Mouse (Mus musculus) stomach, embryonic 16.5 days (tissue): ENCODE data around the gene Ccdc190. TPM values are rescaled to one million over a fixed set of nuclear protein-coding genes. Genes with fewer than 3 reads are reported as not detected.
A peak's percentile ranks its signal among the peaks of the same experiment; 100 is the strongest.

ENCODE experiments used
- ATAC-seq: fragments of 200-750 bp; cut with Nextera tagmentation; 2 replicates; pipeline ENCODE4 v1.8.0; 2017; ENCODE audit warnings: moderate number of reproducible peaks, moderate TSS enrichment; ENCODE audit not compliant: insufficient read depth, low FRiP score
- H3K27ac ChIP-seq: fragments of 300-500 bp; sonication (generic); 2 replicates; pipeline ENCODE4 v1.5.1; 2014; ENCODE audit warnings: low read length
- H3K27me3 ChIP-seq: fragments of 300-500 bp; sonication (generic); 2 replicates; pipeline ENCODE4 v1.6.1; 2014; ENCODE audit warnings: low read length, control low read depth, mixed read lengths; ENCODE audit not compliant: control insufficient read depth, insufficient read depth
- H3K36me3 ChIP-seq: fragments of 300-500 bp; sonication (generic); 2 replicates; pipeline ENCODE4 v1.6.1; 2014; ENCODE audit warnings: low read length; ENCODE audit not compliant: control insufficient read depth, insufficient read depth
- H3K4me1 ChIP-seq: fragments of 300-500 bp; sonication (generic); 2 replicates; pipeline ENCODE4 v1.6.1; 2014; ENCODE audit warnings: low read length, control low read depth, mixed read lengths; ENCODE audit not compliant: control insufficient read depth, insufficient read depth
- H3K4me2 ChIP-seq: fragments of 300-500 bp; sonication (generic); 2 replicates; pipeline ENCODE4 v1.6.1; 2014; ENCODE audit warnings: low read depth, low read length, mixed read lengths
- H3K4me3 ChIP-seq: fragments of 300-500 bp; sonication (generic); replicated peaks from 2 replicates; pipeline ENCODE4 v1.5.1; 2014; ENCODE audit warnings: mild to moderate bottlenecking, low read length
- H3K9ac ChIP-seq: fragments of 300-500 bp; sonication (generic); 2 replicates; pipeline ENCODE4 v1.6.1; 2014; ENCODE audit warnings: low read length
- H3K9me3 ChIP-seq: fragments of 300-500 bp; sonication (generic); replicated peaks from 2 replicates; pipeline ENCODE4 v1.6.1; 2016; ENCODE audit warnings: low read length, control low read depth; ENCODE audit not compliant: control insufficient read depth
- WGBS: fragments of 180-500 bp; shearing (Covaris S2); extraction: QIAGEN DNeasy Blood & Tissue Kit; methylation state at CpG from one replicate; pipeline ENCODE4 v1.1.7; 2014; 5-methylcytosine and 5-hydroxymethylcytosine counted together
- polyA plus RNA-seq: library from polyadenylated mRNA; unstranded; fragments of >200 nt; fragmentation: Nextera tagmentation; extraction: Ambion mirVana; gene quantifications from 2 replicates; pipeline ENCODE4 v1.2.1, GENCODE M21; 2015

Ccdc190 gene
- polyA plus RNA-seq, 1 experiment from 2014 or later, result 0.08 TPM

DNA sequence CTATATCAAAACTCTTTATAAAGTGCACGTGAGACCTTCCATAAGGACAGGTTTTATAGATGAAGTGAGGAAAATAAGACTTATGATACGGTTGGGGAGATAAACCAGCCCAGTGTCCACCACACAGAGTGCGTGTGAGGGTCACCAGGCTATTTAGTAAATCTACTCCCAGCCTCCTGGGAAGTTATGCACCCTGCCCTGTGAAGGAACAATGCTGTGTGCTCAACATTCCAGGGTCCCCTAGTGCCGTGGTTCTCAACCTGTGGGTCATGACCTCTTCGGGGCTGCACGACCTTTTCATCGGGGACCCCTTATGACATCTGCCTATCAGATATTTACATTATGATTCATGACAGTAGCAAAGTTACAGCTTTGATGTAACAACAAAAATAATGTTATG, 19.8 kb downstream of the Ccdc190 start:
- 60% methylated on average over 7 of the region's 7 CpGs for WGBS
- H3K27ac ChIP-seq, result no peak overlapping the region
- H3K36me3 ChIP-seq, result no peaks in the 10 kb centered on the region
- H3K27me3 ChIP-seq, result no peaks in the 10 kb centered on the region
- H3K4me1 ChIP-seq, result no peaks in the 10 kb centered on the region; the same call in 1 of the 2 replicates
- no peak overlapping the region for H3K9ac ChIP-seq
- H3K9me3 ChIP-seq, result no peaks in the 10 kb centered on the region
- no peak overlapping the region for H3K4me2 ChIP-seq
- H3K4me3 ChIP-seq, result no peak overlapping the region
- ATAC-seq, result no peak

DNA sequence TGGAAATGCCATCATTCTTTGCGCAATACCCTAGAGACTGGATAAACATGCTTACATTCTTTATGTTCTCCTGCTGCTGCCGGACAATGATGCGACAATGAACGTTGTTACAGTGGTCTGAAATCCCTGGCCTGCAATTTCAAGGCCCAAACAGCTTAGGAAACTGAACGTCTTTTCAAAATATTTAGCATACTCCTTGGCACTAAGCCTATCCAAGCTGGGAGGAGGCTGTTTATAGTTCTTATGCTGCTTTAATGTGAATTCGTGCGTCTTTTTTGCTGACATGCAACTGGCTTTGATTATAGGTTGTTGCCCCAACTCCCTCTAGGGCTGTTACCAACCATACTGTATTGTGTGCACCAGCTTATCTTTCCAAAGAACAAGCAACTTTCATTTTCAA, 20.4 kb downstream of the Ccdc190 start:
- Histone ChIP-seq H3K4me1 (no peaks in the 10 kb centered on the region; the same call in 1 of the 2 replicates), H3K9ac (no peak overlapping the region), H3K4me3 (no peak overlapping the region), H3K27ac (no peak overlapping the region), H3K36me3 (no peaks in the 10 kb centered on the region), H3K9me3 (no peaks in the 10 kb centered on the region), H3K4me2 (no peak overlapping the region), H3K27me3 (no peaks in the 10 kb centered on the region)
- WGBS, result 60% methylated on average over 7 of the region's 7 CpGs
- no peak for ATAC-seq

DNA sequence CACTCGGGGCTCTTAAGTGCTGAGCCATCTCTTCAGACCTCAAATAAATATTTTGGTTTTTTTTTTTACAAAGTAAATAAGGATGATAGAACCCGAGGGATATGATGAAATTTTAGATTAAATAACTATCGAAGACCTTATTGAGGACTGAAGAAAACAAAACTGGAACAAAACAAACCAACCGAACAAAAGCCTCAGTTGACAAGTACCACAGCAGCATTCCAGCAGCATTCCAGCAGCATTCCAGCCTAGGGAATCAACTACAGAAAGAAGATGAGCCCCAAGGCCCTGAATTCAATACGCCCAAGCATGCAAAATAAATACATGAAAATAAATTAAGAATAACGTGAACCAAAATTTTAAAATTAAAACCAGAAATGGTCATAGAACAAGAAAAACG, 21.5 kb downstream of the Ccdc190 start:
- 55% methylated on average over 7 of the region's 7 CpGs for WGBS
- H3K4me3 ChIP-seq, result no peak overlapping the region
- ATAC-seq, result no peak
- H3K4me1 ChIP-seq, result no peaks in the 10 kb centered on the region; the same call in 1 of the 2 replicates
- H3K27ac ChIP-seq, result no peak overlapping the region
- no peak overlapping the region for H3K9ac ChIP-seq
- no peaks in the 10 kb centered on the region for H3K9me3 ChIP-seq
- H3K27me3 ChIP-seq, result no peaks in the 10 kb centered on the region
- peaks cover 2% of the 10 kb centered on the region; the same call in 1 of the 2 replicates for H3K36me3 ChIP-seq
- H3K4me2 ChIP-seq, result no peak overlapping the region

DNA sequence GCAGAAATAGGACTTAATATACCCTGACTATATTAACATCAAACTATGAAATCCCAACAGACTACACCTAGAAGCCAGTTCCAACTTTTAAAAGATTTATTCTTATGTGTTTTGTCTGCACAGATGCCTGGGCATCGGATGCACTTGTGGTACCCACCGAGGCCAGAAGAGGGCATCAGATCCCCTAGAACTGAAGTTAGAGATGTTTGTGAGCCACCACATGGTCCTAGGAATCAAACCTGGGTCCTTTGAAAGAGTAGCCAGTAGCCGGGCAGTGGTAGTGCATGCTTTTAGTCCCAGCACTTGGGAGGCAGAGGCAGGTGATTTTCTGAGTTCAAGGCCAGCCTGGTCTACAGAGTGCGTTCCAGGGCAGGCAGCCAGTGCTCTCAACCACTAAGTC, 22.2 kb downstream of the Ccdc190 start:
- 92% methylated on average over 4 of the region's 4 CpGs for WGBS
- H3K36me3 ChIP-seq, result peaks cover 4% of the 10 kb centered on the region; the same call in 1 of the 2 replicates
- H3K9ac ChIP-seq, result no peak overlapping the region
- no peak for ATAC-seq
- no peaks in the 10 kb centered on the region for H3K9me3 ChIP-seq
- H3K4me2 ChIP-seq, result no peak overlapping the region
- H3K4me1 ChIP-seq, result no peaks in the 10 kb centered on the region; the same call in 1 of the 2 replicates
- H3K4me3 ChIP-seq, result no peak overlapping the region
- no peak overlapping the region for H3K27ac ChIP-seq
- H3K27me3 ChIP-seq, result no peaks in the 10 kb centered on the region

DNA sequence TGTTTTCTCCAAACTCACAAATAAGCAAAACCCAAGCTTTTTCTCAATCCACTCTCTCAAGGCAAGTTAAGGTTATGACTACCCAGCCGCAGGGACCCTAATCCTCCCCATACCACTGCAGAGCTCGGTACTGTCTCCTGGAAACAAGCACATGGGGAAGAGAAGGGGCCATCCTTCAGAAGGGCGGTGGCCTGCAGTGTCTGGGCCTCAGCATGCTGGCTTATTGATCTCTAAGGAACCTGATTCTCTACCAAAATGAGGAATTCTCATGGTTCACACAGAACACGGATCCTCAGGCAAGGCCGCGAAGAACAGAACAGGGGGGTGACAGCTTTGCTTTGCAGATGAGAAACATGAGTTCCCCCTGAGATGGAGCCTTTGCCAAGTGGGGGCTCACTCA, 23.1 kb downstream of the Ccdc190 start:
- Histone ChIP-seq H3K36me3 (peaks cover 4% of the 10 kb centered on the region; the same call in 1 of the 2 replicates), H3K4me3 (no peak overlapping the region), H3K9me3 (no peaks in the 10 kb centered on the region), H3K27me3 (no peaks in the 10 kb centered on the region), H3K4me2 (no peak overlapping the region), H3K27ac (no peak overlapping the region), H3K4me1 (no peaks in the 10 kb centered on the region; the same call in 1 of the 2 replicates), H3K9ac (no peak overlapping the region)
- WGBS, result 89% methylated on average over 6 of the region's 6 CpGs
- ATAC-seq, result no peak

DNA sequence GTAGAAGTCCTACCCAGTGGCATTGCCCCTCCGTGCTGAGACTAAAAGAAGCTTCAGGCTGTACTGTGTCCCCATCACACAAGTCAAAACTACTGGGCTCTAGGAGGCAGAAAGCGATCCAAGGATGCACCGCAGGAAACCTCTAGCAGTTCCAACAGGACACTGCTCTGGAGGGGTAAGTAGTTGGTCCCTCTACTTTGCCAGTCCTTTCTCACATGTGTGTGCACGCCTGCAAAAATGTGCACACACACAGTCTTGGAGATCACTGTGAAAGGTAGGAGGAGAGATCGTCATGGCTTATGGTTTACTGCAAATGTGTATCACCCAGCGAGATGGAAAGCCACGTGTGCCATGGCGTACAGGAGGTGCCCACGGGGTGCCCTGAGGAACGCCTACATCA, 24.2 kb downstream of the Ccdc190 start:
- no peak overlapping the region for H3K4me2 ChIP-seq
- H3K4me3 ChIP-seq, result no peak overlapping the region
- H3K9ac ChIP-seq, result no peak overlapping the region
- no peak overlapping the region for H3K27ac ChIP-seq
- no peaks in the 10 kb centered on the region; the same call in 1 of the 2 replicates for H3K4me1 ChIP-seq
- 95% methylated on average over 10 of the region's 10 CpGs for WGBS
- H3K9me3 ChIP-seq, result no peaks in the 10 kb centered on the region
- no peaks in the 10 kb centered on the region for H3K27me3 ChIP-seq
- H3K36me3 ChIP-seq, result peaks cover 4% of the 10 kb centered on the region; the same call in 1 of the 2 replicates
- ATAC-seq, result no peak

DNA sequence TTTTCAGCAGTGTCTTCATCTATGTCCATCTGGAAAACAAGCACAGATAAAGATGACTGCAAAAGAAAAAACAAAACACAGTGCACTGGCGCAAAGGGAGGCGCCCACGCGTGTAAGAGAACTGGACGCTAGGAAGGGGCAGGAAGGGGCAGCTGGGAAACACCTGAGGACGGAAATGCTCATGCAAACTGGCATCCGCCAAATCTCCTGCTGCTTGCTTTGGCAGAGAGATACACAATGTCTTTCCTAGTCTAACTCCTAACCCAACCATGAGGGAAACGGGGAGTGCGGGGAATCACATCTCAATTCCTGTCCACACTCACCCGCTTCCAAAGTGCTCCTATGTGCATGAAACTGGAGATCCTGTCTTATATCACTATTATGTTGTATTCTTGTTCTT, 24.7 kb downstream of the Ccdc190 start:
- peaks cover 4% of the 10 kb centered on the region; the same call in 1 of the 2 replicates for H3K36me3 ChIP-seq
- WGBS, result 94% methylated on average over 10 of the region's 10 CpGs

DNA sequence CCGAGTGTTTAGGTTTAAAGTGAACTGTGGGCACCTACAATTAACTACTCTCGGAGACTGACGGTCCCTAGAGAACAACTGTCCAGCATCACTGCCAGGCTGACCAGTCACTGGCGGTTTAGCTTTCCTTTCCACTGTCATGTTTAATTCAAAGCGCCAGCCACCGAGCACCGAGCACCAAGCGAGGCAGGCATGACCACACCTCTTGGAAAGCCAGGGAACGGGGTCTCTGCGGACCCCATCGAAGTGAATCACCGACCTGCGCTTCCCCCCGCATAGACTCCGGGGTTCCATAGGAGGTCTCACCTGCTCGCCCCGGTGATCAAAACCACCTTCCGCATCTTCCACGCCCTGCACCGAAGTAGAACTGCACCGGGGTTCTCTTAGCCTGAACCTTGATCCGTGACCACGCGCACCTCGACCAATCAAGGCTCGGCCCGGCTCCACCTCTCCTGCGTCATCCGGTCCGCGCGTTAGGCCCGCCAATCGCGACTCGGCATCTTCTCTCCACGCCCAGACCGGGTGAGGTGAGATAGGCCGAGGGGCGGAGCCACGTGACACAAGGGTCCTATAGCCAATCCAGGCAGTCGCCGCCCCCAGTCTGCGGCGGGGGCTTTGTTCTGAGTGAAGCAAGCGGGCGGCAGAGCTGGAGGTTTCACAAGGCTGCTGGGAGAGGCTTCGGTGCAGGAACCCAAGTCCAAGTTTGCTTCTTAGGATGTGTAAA, 40.5 kb downstream of the Ccdc190 start, which contains the start of gene Hsd17b7:
Gene Hsd17b7, minus strand, starts transcription at position 450 of the 724 bp plus-strand sequence.
- Histone ChIP-seq H3K36me3 (peaks cover 6% of the 10 kb centered on the region; the same call in 1 of the 2 replicates), H3K9me3 (no peaks in the 10 kb centered on the region), H3K4me1 (peaks cover 15% of the 10 kb centered on the region), H3K4me2 (peak within 1 kb of the TSS; percentile 78), H3K27ac (peak within 1 kb of the TSS; percentile 75), H3K27me3 (no peaks in the 10 kb centered on the region), H3K4me3 (peak within 1 kb of the TSS; percentile 66), H3K9ac (peak within 1 kb of the TSS; percentile 68)
- under 1% methylated on average over 48 of the region's 48 CpGs for WGBS
- peak; percentile 100 for ATAC-seq

More for the DNA sequence above, 24.7 kb downstream of the Ccdc190 start:
- Histone ChIP-seq H3K4me3 (no peak overlapping the region), H3K9ac (no peak overlapping the region), H3K27me3 (no peaks in the 10 kb centered on the region), H3K4me1 (no peaks in the 10 kb centered on the region; the same call in 1 of the 2 replicates), H3K27ac (no peak overlapping the region), H3K4me2 (no peak overlapping the region), H3K9me3 (no peaks in the 10 kb centered on the region)
- ATAC-seq, result no peak

DNA sequence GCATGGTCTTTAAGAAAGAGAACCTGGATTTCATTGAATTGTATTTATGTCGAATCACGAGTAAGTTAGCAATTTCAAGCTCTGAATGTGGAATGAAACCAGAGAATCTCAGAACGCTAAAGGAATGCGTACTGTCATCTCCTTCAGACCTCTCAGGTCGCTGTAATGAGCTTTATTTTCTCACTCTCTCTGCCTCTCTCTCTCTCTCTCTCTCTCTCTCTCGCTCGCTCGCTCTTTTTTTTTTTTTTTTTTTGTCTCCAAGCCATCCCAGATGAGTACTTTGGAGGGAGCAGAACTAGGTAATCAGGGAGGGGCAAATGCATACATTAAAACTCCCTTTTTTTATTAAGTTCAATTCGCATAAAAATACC, 41.1 kb downstream of the Ccdc190 start:
- peak overlapping the region; percentile 68 for H3K9ac ChIP-seq
- H3K27ac ChIP-seq, result peak overlapping the region; percentile 75
- no peaks in the 10 kb centered on the region for H3K9me3 ChIP-seq
- peak overlapping the region; percentile 71 for H3K4me2 ChIP-seq
- peaks cover 6% of the 10 kb centered on the region; the same call in 1 of the 2 replicates for H3K36me3 ChIP-seq
- 1% methylated on average over 7 of the region's 9 CpGs for WGBS
- peaks cover 15% of the 10 kb centered on the region for H3K4me1 ChIP-seq
- no peaks in the 10 kb centered on the region for H3K27me3 ChIP-seq
- ATAC-seq, result peak; percentile 40
- peak overlapping the region; percentile 66 for H3K4me3 ChIP-seq
